Mouse (Mus musculus) G1E (cell line): ENCODE measurements around the gene Sox15.

ENCODE experiments used
- CTCF ChIP-seq: IDR thresholded peaks from 2 replicates; pipeline ENCODE4 v1.5.1; 2012; ENCODE audit warnings: low read depth, low read length, inconsistent platforms, mixed read lengths
- GATA1 ChIP-seq: IDR thresholded peaks from 2 replicates; pipeline ENCODE4 v1.6.1; 2012; ENCODE audit warnings: borderline replicate concordance, low read length, inconsistent platforms, mixed read lengths
- GATA2 ChIP-seq: IDR thresholded peaks from 2 replicates; pipeline ENCODE4 v1.6.1; 2012; ENCODE audit warnings: low read depth, low read length, inconsistent platforms, borderline replicate concordance
- POLR2AphosphoS5 ChIP-seq: IDR thresholded peaks from 2 replicates; pipeline ENCODE4 v1.6.1; 2012; ENCODE audit warnings: low read depth, low read length, inconsistent platforms; ENCODE audit not compliant: insufficient replicate concordance
- TAL1 ChIP-seq: conservative IDR thresholded peaks from 2 replicates; pipeline ENCODE4 v1.6.1; 2012; ENCODE audit warnings: low read depth, low read length, inconsistent platforms, mixed read lengths

- TF ChIP-seq CTCF: peak; percentile 34; the same call in 1 of the 2 replicates
- no peak for TF ChIP-seq TAL1
- no peak for TF ChIP-seq GATA1
- TF ChIP-seq GATA2: no peak
- TF ChIP-seq POLR2AphosphoS5: no peak
These were observed 25.3 kb upstream of the Sox15 start for GRCm38 (mm10) chr11:69629802-69630201.
